Mouse (Mus musculus) lung, adult 2 months (tissue): ENCODE data around the gene Hunk.

Source experiments
- CTCF ChIP-seq: fragments of 200-500 bp; IDR thresholded peaks from 2 replicates; pipeline ENCODE4 v1.5.1; 2011; ENCODE audit warnings: mild to moderate bottlenecking, low read length, control low read depth; ENCODE audit not compliant: insufficient read depth
- POLR2A ChIP-seq: fragments of 200-500 bp; IDR thresholded peaks from 2 replicates; pipeline ENCODE4 v1.6.1; 2011; ENCODE audit warnings: low read depth, mild to moderate bottlenecking, control low read depth, low read length, borderline replicate concordance; ENCODE audit errors: extremely low read depth

DNA sequence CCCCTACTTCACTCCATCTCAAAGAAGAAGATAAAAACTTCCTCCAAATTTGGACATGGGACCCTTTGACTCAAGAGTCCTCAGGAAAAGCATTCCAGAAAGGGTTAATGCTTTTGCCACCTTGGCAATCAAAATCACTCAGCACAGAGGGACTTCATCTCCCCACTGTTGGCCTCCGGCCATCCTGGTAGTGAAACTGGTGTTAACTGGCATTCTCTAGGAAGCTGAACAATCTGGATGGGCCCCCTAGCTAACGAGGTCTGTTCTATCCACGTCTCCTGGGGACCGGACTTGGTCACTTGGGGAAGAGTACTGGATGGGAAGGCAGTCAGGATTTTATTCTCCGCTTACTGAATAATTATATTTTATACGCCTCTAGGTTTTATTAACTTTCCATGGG is 57.2 kb downstream of the Hunk start:
- TF ChIP-seq POLR2A (no peak), CTCF (no peak)
